Comparison of ENCODE assay signal across 8 mouse cellular contexts in the genomic region with DNA sequence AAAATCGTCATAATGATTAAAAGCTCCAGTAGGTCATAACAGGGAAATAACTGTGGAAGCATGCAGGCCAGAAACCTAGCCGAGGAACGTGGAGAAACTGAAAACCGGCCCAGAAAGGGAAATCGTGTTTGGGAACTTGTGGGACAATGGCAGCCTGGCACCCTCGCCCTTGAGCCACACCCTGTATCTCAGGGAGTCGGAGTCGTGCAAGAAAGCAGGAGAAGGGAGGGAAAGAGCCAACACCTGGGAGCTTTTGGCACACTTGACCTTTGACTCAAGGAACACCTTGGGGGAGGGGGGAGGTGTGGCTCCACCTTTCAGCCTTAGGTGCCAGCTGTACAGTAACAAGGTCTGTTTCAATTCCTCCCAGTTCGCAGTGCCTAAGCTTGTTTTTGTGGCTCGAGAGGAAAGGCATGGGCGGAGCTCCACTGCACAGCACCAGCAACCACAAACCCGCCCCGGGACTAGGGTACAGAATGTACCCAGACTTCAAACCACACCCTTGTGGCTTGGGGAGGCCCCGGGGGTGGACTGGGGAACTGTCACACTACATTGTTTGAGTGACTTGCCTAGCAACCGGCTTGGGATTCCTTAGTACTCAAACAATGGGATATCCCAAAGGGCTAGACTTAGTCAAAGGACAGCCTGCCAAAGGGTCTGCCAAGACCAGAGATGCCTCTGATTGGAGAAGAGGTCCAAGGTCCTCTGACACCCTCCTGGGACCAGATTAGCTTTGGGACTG. TPM values are rescaled to one million over a fixed set of nuclear protein-coding genes. Genes with fewer than 3 reads are reported as not detected.
DNase-seq lines count a peak whose midpoint lies in the region; ATAC-seq lines count a peak whose summit lies in the region.

No protein-coding gene starts in this region.

- H3K9ac ChIP-seq in heart, embryonic 16.5 days (ENCODE audit: low read length), result no peak overlapping the region
- no peak overlapping the region for H3K9ac ChIP-seq in midbrain, embryonic 14.5 days (replicated peaks; ENCODE audit: low read length)
- H3K9ac ChIP-seq in forebrain, embryonic 13.5 days, result no peak overlapping the region

- H3K9me3 ChIP-seq in heart, embryonic 16.5 days (replicated peaks; ENCODE audit: control insufficient read depth, low read length), result no peaks in the 10 kb centered on the region
- H3K9me3 ChIP-seq in midbrain, embryonic 14.5 days (ENCODE audit: control insufficient read depth, low read length), result no peaks in the 10 kb centered on the region
- H3K9me3 ChIP-seq in forebrain, embryonic 13.5 days (replicated peaks), result no peaks in the 10 kb centered on the region

- WGBS in heart, embryonic 16.5 days, result 51% methylated on average over 15 of the region's 15 CpGs
- 49% methylated on average over 15 of the region's 15 CpGs for WGBS in midbrain, embryonic 14.5 days
- WGBS in forebrain, embryonic 13.5 days, result 51% methylated on average over 15 of the region's 15 CpGs

- H3K4me1 ChIP-seq in heart, embryonic 16.5 days (ENCODE audit: control insufficient read depth, insufficient read depth, low read length), result peaks cover 9% of the 10 kb centered on the region
- no peaks in the 10 kb centered on the region for H3K4me1 ChIP-seq in midbrain, embryonic 14.5 days (ENCODE audit: control insufficient read depth, insufficient read depth, low read length)
- no peaks in the 10 kb centered on the region for H3K4me1 ChIP-seq in forebrain, embryonic 13.5 days

- no peak overlapping the region for H3K4me2 ChIP-seq in heart, embryonic 16.5 days (ENCODE audit: low read depth, low read length)
- H3K4me2 ChIP-seq in midbrain, embryonic 14.5 days (ENCODE audit: low read length), result no peak overlapping the region
- no peak overlapping the region for H3K4me2 ChIP-seq in forebrain, embryonic 13.5 days

- H3K4me3 ChIP-seq in heart, embryonic 16.5 days (ENCODE audit: low read length), result no peak overlapping the region
- no peak overlapping the region for H3K4me3 ChIP-seq in midbrain, embryonic 14.5 days (replicated peaks; ENCODE audit: low read depth, low read length)
- H3K4me3 ChIP-seq in forebrain, embryonic 13.5 days, result no peak overlapping the region

- H3K36me3 ChIP-seq in heart, embryonic 16.5 days (ENCODE audit: control insufficient read depth, insufficient read depth), result no peaks in the 10 kb centered on the region
- H3K36me3 ChIP-seq in midbrain, embryonic 14.5 days (ENCODE audit: control insufficient read depth, insufficient read depth, low read length), result no peaks in the 10 kb centered on the region
- no peaks in the 10 kb centered on the region for H3K36me3 ChIP-seq in forebrain, embryonic 13.5 days (ENCODE audit: poor library complexity, severe bottlenecking)

- no peaks in the 10 kb centered on the region for H3K27me3 ChIP-seq in heart, embryonic 16.5 days (ENCODE audit: control insufficient read depth, insufficient read depth, low read length)
- no peaks in the 10 kb centered on the region; the same call in 1 of the 2 replicates for H3K27me3 ChIP-seq in midbrain, embryonic 14.5 days (ENCODE audit: control insufficient read depth, insufficient read depth, low read length)
- peaks cover 16% of the 10 kb centered on the region; the same call in 1 of the 2 replicates for H3K27me3 ChIP-seq in forebrain, embryonic 13.5 days

- peak; percentile 59 for ATAC-seq in heart, embryonic 16.5 days (replicated peaks; ENCODE audit: extremely low read depth, insufficient read depth, low FRiP score)
- ATAC-seq in midbrain, embryonic 14.5 days (ENCODE audit: low FRiP score, low TSS enrichment), result 0 out of 2 replicates have a peak, but pooled peaks have one; percentile 34
- ATAC-seq in forebrain, embryonic 13.5 days, result no peak

- DNase-seq in right cerebral cortex, postnatal 10 days (ENCODE audit: low spot score in 2 of 2), result peak; percentile 34 to 36
- no peak for DNase-seq in right cerebral cortex, postnatal 25 days
- peak; percentile 57 to 69 for DNase-seq in adrenal gland, postnatal 36 days
- peak; percentile 13 to 38 for DNase-seq in kidney, postnatal 4 days
- peak; percentile 23 for DNase-seq in midbrain, embryonic 14.5 days
- peak; percentile 92 for DNase-seq in thymus, postnatal 14 days

- H3K27ac ChIP-seq in heart, embryonic 16.5 days (ENCODE audit: low read length), result peak overlapping the region; percentile 16; the same call in 1 of the 2 replicates
- H3K27ac ChIP-seq in midbrain, embryonic 14.5 days (replicated peaks; ENCODE audit: low read depth, low read length), result no peak overlapping the region
- H3K27ac ChIP-seq in forebrain, embryonic 13.5 days, result no peak overlapping the region

RNA-seq across cellular contexts. Expression of gene Prps1, which starts 49.3 kb away (rescaled TPM):
- 10 to 100 TPM; 20.7 to 25.6 TPM for total RNA-seq in adrenal gland, postnatal 36 days (2021)
- polyA plus RNA-seq in heart, embryonic 16.5 days (2015; fragmentation: Nextera tagmentation; extraction: Ambion mirVana), result 48.7 and 57.4 TPM in 2 replicates
- 85.6 and 85.8 TPM in 2 replicates for polyA plus RNA-seq in midbrain, embryonic 14.5 days (2014; fragmentation: Nextera tagmentation; extraction: Ambion mirVana)
- polyA plus RNA-seq in forebrain, embryonic 13.5 days (2015; fragmentation: Nextera tagmentation; extraction: Ambion mirVana), result 66.1 and 71.9 TPM in 2 replicates
